20 mouse cellular contexts compared by ENCODE assay signal in genomic region chr17:33947430-33948089, GRCm38 (mm10). TPM values are rescaled to one million over a fixed set of nuclear protein-coding genes. Genes with fewer than 3 reads are reported as not detected.
A peak's percentile ranks its signal among the peaks of the same experiment; 100 is the strongest.
DNase-seq lines count a peak whose midpoint lies in the region; ATAC-seq and TF ChIP-seq lines count a peak whose summit lies in the region.
"Had no signal": no experiment of that assay in that cellular context is flagged by ENCODE, and none has a peak within 500 bp of the region (broad histone marks: within the 10 kb centered on the region; RNA-seq: fewer than 3 reads in every experiment).

No protein-coding gene starts in this region.

- TF ChIP-seq POLR2A in bone marrow, adult 2 months (IDR thresholded peaks at IDR 0.05; ENCODE audit: borderline replicate concordance, control insufficient read depth, low read depth, low read length): no peak

- H3K27ac ChIP-seq in liver, embryonic 12.5 days: peak overlapping the region; percentile 12; the same call in 1 of the 2 replicates
- no peak overlapping the region for H3K27ac ChIP-seq in liver, embryonic 11.5 days (ENCODE audit: low read depth, low read length)
- H3K27ac ChIP-seq in bone marrow, adult 2 months (ENCODE audit: control insufficient read depth, insufficient read depth, low read depth, low read length, poor library complexity): peak overlapping the region; percentile 42
- H3K27ac ChIP-seq in liver, embryonic 13.5 days: peak overlapping the region; percentile 11; the same call in 1 of the 2 replicates
- no peak overlapping the region for H3K27ac ChIP-seq in intestine, embryonic 16.5 days (ENCODE audit: low read length)
- H3K27ac ChIP-seq: hindbrain, embryonic 12.5 days; limb, embryonic 15.5 days; neural tube, embryonic 13.5 days; stomach, postnatal 0 days had no signal

- H3K4me1 ChIP-seq in liver, embryonic 12.5 days: peaks cover 31% of the 10 kb centered on the region
- H3K4me1 ChIP-seq in liver, embryonic 11.5 days (replicated peaks; ENCODE audit: control insufficient read depth, insufficient read depth, low read length): peaks cover 27% of the 10 kb centered on the region
- peaks cover 8% of the 10 kb centered on the region for H3K4me1 ChIP-seq in bone marrow, adult 2 months (ENCODE audit: control insufficient read depth, insufficient read depth, low read length)
- peaks cover 50% of the 10 kb centered on the region for H3K4me1 ChIP-seq in liver, embryonic 13.5 days (replicated peaks)
- peaks cover 32% of the 10 kb centered on the region for H3K4me1 ChIP-seq in intestine, embryonic 16.5 days (ENCODE audit: control insufficient read depth, insufficient read depth, low read length)

- ATAC-seq in liver, embryonic 12.5 days: no peak
- ATAC-seq in liver, embryonic 11.5 days (replicated peaks; ENCODE audit: low FRiP score): no peak
- ATAC-seq in liver, embryonic 13.5 days (ENCODE audit: low read depth): no peak
- no peak for ATAC-seq in intestine, embryonic 16.5 days
- ATAC-seq: forebrain, postnatal 0 days; midbrain, embryonic 16.5 days; Patski had no signal

- TF ChIP-seq CTCF in bone marrow, adult 2 months (IDR thresholded peaks at IDR 0.05; ENCODE audit: control insufficient read depth, insufficient read depth, low read length): no peak

- no peak overlapping the region for H3K9ac ChIP-seq in liver, embryonic 12.5 days
- H3K9ac ChIP-seq in liver, embryonic 11.5 days (ENCODE audit: low read depth, low read length): no peak overlapping the region
- no peak overlapping the region for H3K9ac ChIP-seq in liver, embryonic 13.5 days
- H3K9ac ChIP-seq in intestine, embryonic 16.5 days (ENCODE audit: low read depth, low read length): no peak overlapping the region
- H3K9ac ChIP-seq: forebrain, postnatal 0 days; hindbrain, embryonic 12.5 days; limb, embryonic 15.5 days; neural tube, embryonic 13.5 days had no signal

- H3K36me3 ChIP-seq in liver, embryonic 12.5 days: peaks cover 90% of the 10 kb centered on the region
- H3K36me3 ChIP-seq in liver, embryonic 11.5 days (ENCODE audit: control insufficient read depth, insufficient read depth, low read length): peaks cover 41% of the 10 kb centered on the region
- H3K36me3 ChIP-seq in liver, embryonic 13.5 days: peaks cover 84% of the 10 kb centered on the region
- H3K36me3 ChIP-seq in intestine, embryonic 16.5 days (ENCODE audit: control insufficient read depth, insufficient read depth, low read length): peaks cover 17% of the 10 kb centered on the region; the same call in 1 of the 2 replicates

- no peak for DNase-seq in liver, embryonic 11.5 days (ENCODE audit: low spot score)
- no peak for DNase-seq in liver, embryonic 13.5 days
- DNase-seq in thymus, postnatal 14 days: peak; percentile 70
- no peak for DNase-seq in right cerebral cortex, postnatal 25 days
- no peak for DNase-seq in cerebellum, adult 18-20 months
- DNase-seq: adrenal gland, postnatal 14 days; cerebellum, adult 11 months; embryo, embryonic 11 days; forebrain, postnatal 0 days; gastrocnemius, postnatal 14 days; spleen, adult 18-20 months had no signal

- H3K4me3 ChIP-seq in liver, embryonic 12.5 days: no peak overlapping the region
- H3K4me3 ChIP-seq in liver, embryonic 11.5 days (ENCODE audit: low read depth, low read length): no peak overlapping the region
- H3K4me3 ChIP-seq in bone marrow, adult 2 months (replicated peaks; ENCODE audit: control insufficient read depth, low read depth, low read length): no peak overlapping the region
- no peak overlapping the region for H3K4me3 ChIP-seq in liver, embryonic 13.5 days (replicated peaks)
- no peak overlapping the region for H3K4me3 ChIP-seq in intestine, embryonic 16.5 days (ENCODE audit: low read length)
- H3K4me3 ChIP-seq: hindbrain, embryonic 12.5 days; limb, embryonic 15.5 days; neural tube, embryonic 13.5 days had no signal

- WGBS in liver, embryonic 12.5 days (ENCODE audit: insufficient replicate concordance): 64% methylated on average over 10 of the region's 10 CpGs
- 76% methylated on average over 10 of the region's 10 CpGs for WGBS in liver, embryonic 11.5 days
- WGBS in bone marrow, adult 2 months: 23% methylated on average over 10 of the region's 10 CpGs
- 63% methylated on average over 10 of the region's 10 CpGs for WGBS in liver, embryonic 13.5 days (ENCODE audit: insufficient replicate concordance)
- 90% methylated on average over 10 of the region's 10 CpGs for WGBS in intestine, embryonic 16.5 days

- no peaks in the 10 kb centered on the region for H3K27me3 ChIP-seq in liver, embryonic 12.5 days (replicated peaks)
- H3K27me3 ChIP-seq in liver, embryonic 11.5 days (replicated peaks; ENCODE audit: control insufficient read depth, insufficient read depth, low read length): no peaks in the 10 kb centered on the region
- no peaks in the 10 kb centered on the region for H3K27me3 ChIP-seq in liver, embryonic 13.5 days
- H3K27me3 ChIP-seq in intestine, embryonic 16.5 days (replicated peaks; ENCODE audit: control insufficient read depth, insufficient read depth, low read length): no peaks in the 10 kb centered on the region
- H3K27me3 ChIP-seq: hindbrain, embryonic 12.5 days; limb, embryonic 15.5 days; neural tube, embryonic 13.5 days; Patski had no signal

- H3K9me3 ChIP-seq in liver, embryonic 12.5 days (replicated peaks): no peaks in the 10 kb centered on the region
- H3K9me3 ChIP-seq in liver, embryonic 11.5 days (ENCODE audit: control insufficient read depth, low read length): no peaks in the 10 kb centered on the region
- no peaks in the 10 kb centered on the region for H3K9me3 ChIP-seq in liver, embryonic 13.5 days (replicated peaks)
- no peaks in the 10 kb centered on the region for H3K9me3 ChIP-seq in intestine, embryonic 16.5 days (ENCODE audit: control insufficient read depth, low read length)
- H3K9me3 ChIP-seq: hindbrain, embryonic 12.5 days; limb, embryonic 15.5 days; neural tube, embryonic 13.5 days had no signal

- H3K4me2 ChIP-seq in liver, embryonic 12.5 days: no peak overlapping the region
- H3K4me2 ChIP-seq in liver, embryonic 11.5 days: no peak overlapping the region; the same call in 1 of the 2 replicates
- no peak overlapping the region for H3K4me2 ChIP-seq in liver, embryonic 13.5 days
- no peak overlapping the region; the same call in 1 of the 2 replicates for H3K4me2 ChIP-seq in intestine, embryonic 16.5 days (ENCODE audit: low read depth, low read length)
- H3K4me2 ChIP-seq: hindbrain, embryonic 12.5 days; limb, embryonic 15.5 days; neural tube, embryonic 13.5 days had no signal

RNA-seq across cellular contexts. Expression of gene B3galt4, which starts 3.7 kb away (rescaled TPM):
- 2.1 and 2.6 TPM in 2 replicates for polyA plus RNA-seq in liver, embryonic 12.5 days (2016; fragmentation: Nextera tagmentation; extraction: Ambion mirVana)
- 2.9 and 3.5 TPM in 2 replicates for polyA plus RNA-seq in liver, embryonic 11.5 days (2014; fragmentation: Nextera tagmentation; extraction: Ambion mirVana)
- polyA plus RNA-seq in bone marrow, adult 2 months (2011; ENCODE audit: insufficient read depth, insufficient read length, low replicate concordance, missing spikeins): 1.9 and 4.1 TPM in 2 replicates
- 2.3 and 2.5 TPM in 2 replicates for polyA plus RNA-seq in liver, embryonic 13.5 days (2015; fragmentation: Nextera tagmentation; extraction: Ambion mirVana)
- polyA plus RNA-seq in intestine, embryonic 16.5 days (2015; fragmentation: Nextera tagmentation; extraction: Ambion mirVana): 12.6 and 15.5 TPM in 2 replicates

RNA-seq across cellular contexts. Expression of gene Wdr46, which starts 7.1 kb away (rescaled TPM):
- 49.4 and 52.7 TPM in 2 replicates for polyA plus RNA-seq in liver, embryonic 12.5 days (2016; fragmentation: Nextera tagmentation; extraction: Ambion mirVana)
- polyA plus RNA-seq in liver, embryonic 11.5 days (2014; fragmentation: Nextera tagmentation; extraction: Ambion mirVana): 62.6 and 67.0 TPM in 2 replicates
- 20.4 and 21.4 TPM in 2 replicates for polyA plus RNA-seq in bone marrow, adult 2 months (2011; ENCODE audit: insufficient read depth, insufficient read length, low replicate concordance, missing spikeins)
- 30.1 and 34.9 TPM in 2 replicates for polyA plus RNA-seq in liver, embryonic 13.5 days (2015; fragmentation: Nextera tagmentation; extraction: Ambion mirVana)
- 24.3 and 26.1 TPM in 2 replicates for polyA plus RNA-seq in intestine, embryonic 16.5 days (2015; fragmentation: Nextera tagmentation; extraction: Ambion mirVana)

RNA-seq across cellular contexts. Expression of gene Pfdn6, which starts 7.4 kb away (rescaled TPM):
- 164 and 177 TPM in 2 replicates for polyA plus RNA-seq in liver, embryonic 12.5 days (2016; fragmentation: Nextera tagmentation; extraction: Ambion mirVana)
- polyA plus RNA-seq in liver, embryonic 11.5 days (2014; fragmentation: Nextera tagmentation; extraction: Ambion mirVana): 266 and 286 TPM in 2 replicates
- 75.9 and 89.6 TPM in 2 replicates for polyA plus RNA-seq in bone marrow, adult 2 months (2011; ENCODE audit: insufficient read depth, insufficient read length, low replicate concordance, missing spikeins)
- 153 and 157 TPM in 2 replicates for polyA plus RNA-seq in liver, embryonic 13.5 days (2015; fragmentation: Nextera tagmentation; extraction: Ambion mirVana)
- polyA plus RNA-seq in intestine, embryonic 16.5 days (2015; fragmentation: Nextera tagmentation; extraction: Ambion mirVana): 150 and 167 TPM in 2 replicates

RNA-seq across cellular contexts. Expression of gene Vps52, which starts 8.1 kb away (rescaled TPM):
- polyA plus RNA-seq in liver, embryonic 12.5 days (2016; fragmentation: Nextera tagmentation; extraction: Ambion mirVana): 41.1 and 43.5 TPM in 2 replicates
- polyA plus RNA-seq in liver, embryonic 11.5 days (2014; fragmentation: Nextera tagmentation; extraction: Ambion mirVana): 47.2 and 49.1 TPM in 2 replicates
- polyA plus RNA-seq in bone marrow, adult 2 months (2011; ENCODE audit: insufficient read depth, insufficient read length, low replicate concordance, missing spikeins): 13.7 and 23.1 TPM in 2 replicates
- polyA plus RNA-seq in liver, embryonic 13.5 days (2015; fragmentation: Nextera tagmentation; extraction: Ambion mirVana): 27.7 and 30.1 TPM in 2 replicates
- 46.3 and 48.1 TPM in 2 replicates for polyA plus RNA-seq in intestine, embryonic 16.5 days (2015; fragmentation: Nextera tagmentation; extraction: Ambion mirVana)

RNA-seq across cellular contexts. Expression of gene Rps18, which starts 8.2 kb away (rescaled TPM):
- polyA plus RNA-seq in liver, embryonic 12.5 days (2016; fragmentation: Nextera tagmentation; extraction: Ambion mirVana): 1,396 and 1,433 TPM in 2 replicates
- polyA plus RNA-seq in liver, embryonic 11.5 days (2014; fragmentation: Nextera tagmentation; extraction: Ambion mirVana): 2,164 and 2,343 TPM in 2 replicates
- polyA plus RNA-seq in bone marrow, adult 2 months (2011; ENCODE audit: insufficient read depth, insufficient read length, low replicate concordance, missing spikeins): 1,108 and 1,335 TPM in 2 replicates
- 1,343 and 1,499 TPM in 2 replicates for polyA plus RNA-seq in liver, embryonic 13.5 days (2015; fragmentation: Nextera tagmentation; extraction: Ambion mirVana)
- 1,753 and 1,902 TPM in 2 replicates for polyA plus RNA-seq in intestine, embryonic 16.5 days (2015; fragmentation: Nextera tagmentation; extraction: Ambion mirVana)

Comparison
In these comparisons a context has a peak if more than half of its experiments do, and no peak if none do; other contexts are left out.
1. H3K27ac ChIP-seq: peak in liver, embryonic 12.5 days (single experiment), bone marrow, adult 2 months (single experiment) and liver, embryonic 13.5 days (single experiment); none in liver, embryonic 11.5 days (single experiment) and intestine, embryonic 16.5 days (single experiment).